Mouse (Mus musculus): ENCODE results near the gene Cntfr. TPM values are rescaled to one million over a fixed set of nuclear protein-coding genes. Genes with fewer than 3 reads are reported as not detected.

The Cntfr gene
- polyA plus RNA-seq, 1 experiment from 2014 or later = 5.1 TPM

DNA sequence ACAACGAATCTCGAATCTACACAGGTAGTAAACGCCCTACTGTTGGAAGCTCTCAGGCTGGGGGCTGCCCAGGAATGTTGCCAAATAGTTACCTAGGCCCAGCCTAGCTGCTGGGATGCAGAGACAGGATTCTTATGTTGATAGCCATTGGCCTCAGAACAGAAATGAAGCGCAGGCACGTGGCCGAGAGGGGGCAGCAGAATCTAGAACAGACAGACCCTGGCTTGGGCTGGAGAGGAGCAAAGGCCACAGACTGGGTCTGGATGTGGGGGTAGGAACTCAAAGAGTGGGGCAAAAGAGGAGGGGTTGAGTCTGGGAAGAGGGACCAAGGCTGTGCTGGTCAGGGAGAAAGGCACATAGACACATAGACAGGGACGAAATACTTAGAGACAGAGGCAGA, 42.7 kb downstream of the Cntfr start:
- no peak for ATAC-seq (ENCODE audit: low FRiP score, low read depth)
- no peak overlapping the region for H3K4me3 ChIP-seq
- H3K27me3 ChIP-seq = peaks cover 73% of the 10 kb centered on the region
- H3K4me1 ChIP-seq = peaks cover 25% of the 10 kb centered on the region
- H3K9me3 ChIP-seq = no peaks in the 10 kb centered on the region
- WGBS = 12% methylated on average over 7 of the region's 7 CpGs
- H3K36me3 ChIP-seq = no peaks in the 10 kb centered on the region
- no peak overlapping the region for H3K9ac ChIP-seq
- H3K27ac ChIP-seq = no peak overlapping the region
- H3K4me2 ChIP-seq (replicated peaks) = no peak overlapping the region

GRCm38 (mm10) chr4:41653730-41654129, 43.2 kb downstream of the Cntfr start:
- Histone ChIP-seq H3K4me3 (no peak overlapping the region), H3K36me3 (no peaks in the 10 kb centered on the region), H3K27ac (no peak overlapping the region), H3K4me2 (replicated peaks) (no peak overlapping the region), H3K27me3 (peaks cover 68% of the 10 kb centered on the region), H3K9me3 (no peaks in the 10 kb centered on the region), H3K4me1 (peaks cover 20% of the 10 kb centered on the region), H3K9ac (no peak overlapping the region)
- no peak for ATAC-seq (ENCODE audit: low FRiP score, low read depth)
- WGBS = 67% methylated on average over 6 of the region's 6 CpGs

GRCm38 (mm10) chr4:41653296-41653695, 43.6 kb downstream of the Cntfr start:
- no peaks in the 10 kb centered on the region for H3K36me3 ChIP-seq
- no peak overlapping the region for H3K9ac ChIP-seq
- ATAC-seq (ENCODE audit: low FRiP score, low read depth) = peak; percentile 42; the same call in 1 of the 2 replicates
- peaks cover 65% of the 10 kb centered on the region for H3K27me3 ChIP-seq
- WGBS = 41% methylated on average over 6 of the region's 6 CpGs
- no peak overlapping the region for H3K4me3 ChIP-seq
- no peak overlapping the region for H3K4me2 ChIP-seq (replicated peaks)
- H3K27ac ChIP-seq = no peak overlapping the region
- H3K4me1 ChIP-seq = peaks cover 16% of the 10 kb centered on the region
- H3K9me3 ChIP-seq = no peaks in the 10 kb centered on the region

DNA sequence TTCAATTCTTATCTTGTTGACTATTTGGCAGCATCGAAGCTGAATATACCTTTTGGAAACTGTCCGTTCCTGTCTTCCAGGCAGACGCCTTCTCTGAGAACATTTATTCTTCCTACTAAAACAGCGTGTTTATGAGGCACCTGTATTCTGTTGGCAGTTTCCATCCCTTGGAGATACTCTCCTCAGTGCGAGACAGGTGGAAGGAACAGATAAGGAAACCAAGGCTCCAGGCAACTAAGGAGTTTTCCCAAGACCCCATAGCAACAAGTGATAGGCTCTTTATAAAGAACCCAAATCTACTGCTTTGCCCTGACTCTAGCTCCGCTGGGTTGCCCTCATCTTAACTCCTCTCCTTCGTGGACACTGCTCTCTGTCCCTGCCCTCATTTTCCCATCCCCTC, 48.3 kb downstream of the Cntfr start:
- Histone ChIP-seq H3K4me3 (no peak overlapping the region), H3K4me1 (no peaks in the 10 kb centered on the region), H3K9me3 (no peaks in the 10 kb centered on the region), H3K9ac (no peak overlapping the region), H3K36me3 (no peaks in the 10 kb centered on the region), H3K27ac (no peak overlapping the region), H3K4me2 (replicated peaks) (no peak overlapping the region), H3K27me3 (peaks cover 32% of the 10 kb centered on the region)
- ATAC-seq (ENCODE audit: low FRiP score, low read depth) = no peak
- WGBS = 75% methylated on average over 7 of the region's 7 CpGs

DNA sequence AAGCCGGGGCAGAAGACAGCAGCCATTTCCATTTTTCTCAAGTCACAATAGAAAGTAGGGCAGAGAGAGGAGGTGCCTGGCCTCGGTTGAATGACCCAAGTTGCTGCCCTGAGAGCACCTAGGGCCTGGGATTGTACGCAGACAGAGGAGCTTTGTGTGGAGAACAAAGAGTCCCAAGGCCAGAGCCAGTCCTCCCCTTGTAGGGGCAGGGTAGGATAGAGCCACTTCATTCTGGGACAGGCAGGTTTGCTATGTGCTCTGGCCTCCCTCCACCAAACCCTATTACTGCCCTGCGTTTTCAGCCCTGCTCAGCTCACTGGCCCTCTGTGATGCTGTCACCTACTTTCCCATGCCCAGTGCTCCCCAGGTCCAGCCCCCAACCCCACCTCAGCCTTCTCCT, 48.7 kb downstream of the Cntfr start:
- no peak overlapping the region for H3K9ac ChIP-seq
- no peaks in the 10 kb centered on the region for H3K36me3 ChIP-seq
- H3K27me3 ChIP-seq = peaks cover 28% of the 10 kb centered on the region
- H3K27ac ChIP-seq = no peak overlapping the region
- H3K4me2 ChIP-seq (replicated peaks) = no peak overlapping the region
- no peaks in the 10 kb centered on the region for H3K4me1 ChIP-seq
- H3K9me3 ChIP-seq = no peaks in the 10 kb centered on the region
- ATAC-seq (ENCODE audit: low FRiP score, low read depth) = no peak
- 66% methylated on average over 4 of the region's 4 CpGs for WGBS
- no peak overlapping the region for H3K4me3 ChIP-seq

DNA sequence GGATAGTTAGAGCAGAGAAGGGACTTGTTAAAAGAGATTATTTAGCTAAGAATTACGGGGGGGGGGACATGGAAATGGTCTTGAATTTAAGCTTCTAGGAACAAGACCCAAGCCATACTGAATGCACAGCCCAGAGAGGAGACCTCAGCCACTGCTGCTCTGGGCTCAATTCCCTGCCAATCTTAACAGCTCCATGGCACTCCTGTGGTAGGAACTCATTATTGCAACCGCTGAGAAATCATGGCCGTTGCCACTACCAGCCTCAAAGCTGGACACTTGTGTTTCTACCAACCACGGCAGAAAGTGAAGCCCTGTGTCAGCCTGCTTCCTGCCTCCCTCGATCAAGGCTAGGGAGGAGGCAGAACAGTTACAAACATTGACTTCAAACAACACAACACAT, 51.4 kb downstream of the Cntfr start:
- H3K4me1 ChIP-seq = no peaks in the 10 kb centered on the region
- H3K9me3 ChIP-seq = no peaks in the 10 kb centered on the region
- no peaks in the 10 kb centered on the region for H3K36me3 ChIP-seq
- H3K27me3 ChIP-seq = peaks cover 23% of the 10 kb centered on the region; the same call in 1 of the 2 replicates
- ATAC-seq (ENCODE audit: low FRiP score, low read depth) = no peak
- H3K4me2 ChIP-seq (replicated peaks) = no peak overlapping the region
- no peak overlapping the region for H3K27ac ChIP-seq
- WGBS = 22% methylated on average over 5 of the region's 5 CpGs
- H3K9ac ChIP-seq = no peak overlapping the region
- no peak overlapping the region for H3K4me3 ChIP-seq

- Histone ChIP-seq H3K27me3 (peaks cover 43% of the 10 kb centered on the region), H3K4me2 (replicated peaks) (no peak overlapping the region), H3K4me3 (no peak overlapping the region), H3K4me1 (peaks cover 25% of the 10 kb centered on the region), H3K9me3 (no peaks in the 10 kb centered on the region), H3K9ac (no peak overlapping the region), H3K27ac (no peak overlapping the region), H3K36me3 (no peaks in the 10 kb centered on the region)
- no peak for ATAC-seq (ENCODE audit: low FRiP score, low read depth)
- 78% methylated on average over 6 of the region's 6 CpGs for WGBS
Observed at GRCm38 (mm10) chr4:41641199-41641822, 55.6 kb downstream of the Cntfr start.

GRCm38 (mm10) chr4:41639913-41640507, 56.9 kb downstream of the Cntfr start, which contains the start of gene Enho:
Gene Enho (minus strand): TSS chr4:41640324.
- Histone ChIP-seq H3K27ac (no peak within 1 kb of the TSS; the same call in 1 of the 2 replicates), H3K36me3 (no peaks in the 10 kb centered on the region), H3K4me3 (peak within 1 kb of the TSS; percentile 64), H3K9me3 (no peaks in the 10 kb centered on the region), H3K4me2 (replicated peaks) (peak within 1 kb of the TSS; percentile 84), H3K4me1 (peaks cover 38% of the 10 kb centered on the region), H3K27me3 (peaks cover 37% of the 10 kb centered on the region), H3K9ac (peak within 1 kb of the TSS; percentile 84)
- WGBS = under 1% methylated on average over 72 of the region's 74 CpGs
- peak; percentile 88 for ATAC-seq (ENCODE audit: low FRiP score, low read depth)

- no peak for ATAC-seq (ENCODE audit: low FRiP score, low read depth)
- peak overlapping the region; percentile 84 for H3K4me2 ChIP-seq (replicated peaks)
- peaks cover 44% of the 10 kb centered on the region for H3K27me3 ChIP-seq
- H3K9me3 ChIP-seq = no peaks in the 10 kb centered on the region
- H3K27ac ChIP-seq = no peak overlapping the region; the same call in 1 of the 2 replicates
- 15% methylated on average over 10 of the region's 10 CpGs for WGBS
- H3K9ac ChIP-seq = peak overlapping the region; percentile 84
- H3K4me1 ChIP-seq = peaks cover 38% of the 10 kb centered on the region
- H3K36me3 ChIP-seq = no peaks in the 10 kb centered on the region
- H3K4me3 ChIP-seq = peak overlapping the region; percentile 64
Observed at GRCm38 (mm10) chr4:41639214-41639841, 57.6 kb downstream of the Cntfr start.

DNA sequence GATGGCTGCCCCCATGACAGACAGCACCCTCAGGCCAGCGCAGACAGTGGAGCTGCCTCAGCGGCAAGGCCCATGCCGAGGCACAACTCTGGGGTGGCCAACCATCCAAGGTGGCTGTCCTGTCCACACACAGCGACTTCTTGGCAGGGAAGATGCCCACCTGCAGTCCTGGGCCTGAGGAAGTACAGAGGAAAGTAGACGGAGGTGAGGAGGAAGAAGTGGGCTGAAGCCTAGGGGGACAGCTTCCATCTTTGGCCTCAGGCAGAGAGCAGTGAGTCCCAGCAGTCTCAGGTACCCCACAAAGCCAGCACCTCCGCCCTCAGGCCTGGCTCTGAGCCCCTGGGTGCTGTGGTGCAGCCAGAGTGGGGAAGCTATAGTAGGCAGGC, 58.1 kb downstream of the Cntfr start:
- Histone ChIP-seq H3K4me3 (no peak overlapping the region), H3K9ac (0 out of 2 replicates have a peak overlapping the region, but pooled peaks have one; percentile 84)

GRCm38 (mm10) chr4:41638186-41638731, 58.6 kb downstream of the Cntfr start:
- ATAC-seq (ENCODE audit: low FRiP score, low read depth) = no peak
- 90% methylated on average over 10 of the region's 10 CpGs for WGBS
- H3K9me3 ChIP-seq = no peaks in the 10 kb centered on the region
- H3K4me3 ChIP-seq = no peak overlapping the region
- peaks cover 38% of the 10 kb centered on the region for H3K4me1 ChIP-seq
- peaks cover 53% of the 10 kb centered on the region for H3K27me3 ChIP-seq
- H3K9ac ChIP-seq = no peak overlapping the region; the same call in 1 of the 2 replicates
- H3K27ac ChIP-seq = no peak overlapping the region
- H3K36me3 ChIP-seq = no peaks in the 10 kb centered on the region
- 0 out of 2 replicates have a peak overlapping the region, but pooled peaks have one; percentile 84 for H3K4me2 ChIP-seq (replicated peaks)

More for the DNA sequence above, 58.1 kb downstream of the Cntfr start:
- 78% methylated on average over 6 of the region's 6 CpGs for WGBS
- no peak for ATAC-seq (ENCODE audit: low FRiP score, low read depth)
- Histone ChIP-seq H3K4me1 (peaks cover 38% of the 10 kb centered on the region), H3K27ac (no peak overlapping the region), H3K9me3 (no peaks in the 10 kb centered on the region), H3K4me2 (replicated peaks) (peak overlapping the region; percentile 84), H3K36me3 (no peaks in the 10 kb centered on the region), H3K27me3 (peaks cover 49% of the 10 kb centered on the region)

All from limb, embryonic 13.5 days (tissue).